Mouse (Mus musculus): Measurements from ENCODE around the gene Oaz1.

GRCm38 (mm10) chr10:80810084-80810483 is 16.4 kb upstream of the Oaz1 start:
- TF ChIP-seq GATA2 (IDR thresholded peaks at IDR 0.05; ENCODE audit: borderline replicate concordance, low read depth, low read length): no peak
- no peak for TF ChIP-seq GATA1 (IDR thresholded peaks at IDR 0.05; ENCODE audit: borderline replicate concordance, low read length)
